Mouse (Mus musculus) midbrain, embryonic 13.5 days (tissue): ENCODE data around the gene Mog. TPM values are rescaled to one million over a fixed set of nuclear protein-coding genes. Genes with fewer than 3 reads are reported as not detected.

ENCODE experiments used
- ATAC-seq: fragments of 200-750 bp; cut with Nextera tagmentation; 2 replicates; pipeline ENCODE4 v1.8.0; 2017; ENCODE audit warnings: mild to moderate bottlenecking, moderate TSS enrichment, moderate library complexity
- H3K27ac ChIP-seq: fragments of 300-500 bp; sonication (generic); 2 replicates; pipeline ENCODE4 v1.5.1; 2015; ENCODE audit warnings: inconsistent platforms, mild to moderate bottlenecking, moderate library complexity
- H3K27me3 ChIP-seq: fragments of 300-500 bp; sonication (generic); 2 replicates; pipeline ENCODE4 v1.6.1; 2015; ENCODE audit warnings: mild to moderate bottlenecking, inconsistent platforms
- H3K36me3 ChIP-seq: fragments of 300-500 bp; sonication (generic); 2 replicates; pipeline ENCODE4 v1.6.1; 2015; ENCODE audit warnings: mild to moderate bottlenecking, inconsistent platforms
- H3K4me1 ChIP-seq: fragments of 300-500 bp; sonication (generic); replicated peaks from 2 replicates; pipeline ENCODE4 v1.6.1; 2015; ENCODE audit warnings: inconsistent platforms
- H3K4me2 ChIP-seq: fragments of 300-500 bp; sonication (generic); replicated peaks from 2 replicates; pipeline ENCODE4 v1.6.1; 2015; ENCODE audit warnings: moderate library complexity, mild to moderate bottlenecking, inconsistent platforms
- H3K4me3 ChIP-seq: fragments of 300-500 bp; sonication (generic); replicated peaks from 2 replicates; pipeline ENCODE4 v1.5.1; 2015; ENCODE audit warnings: mild to moderate bottlenecking, inconsistent platforms
- H3K9ac ChIP-seq: fragments of 300-500 bp; sonication (generic); replicated peaks from 2 replicates; pipeline ENCODE4 v1.6.1; 2015; ENCODE audit warnings: mild to moderate bottlenecking, inconsistent platforms
- H3K9me3 ChIP-seq: fragments of 300-500 bp; sonication (generic); 2 replicates; pipeline ENCODE4 v1.6.1; 2016; ENCODE audit warnings: mild to moderate bottlenecking, inconsistent platforms
- WGBS: fragments of 180-500 bp; shearing (Covaris S2); methylation state at CpG from one replicate; pipeline ENCODE4 v1.1.7; 2015; 5-methylcytosine and 5-hydroxymethylcytosine counted together
- polyA plus RNA-seq: library from polyadenylated mRNA; unstranded; fragments of >200 nt; fragmentation: Nextera tagmentation; extraction: Ambion mirVana; gene quantifications from 2 replicates; pipeline ENCODE4 v1.2.1, GENCODE M21; 2015

Gene Mog
- polyA plus RNA-seq, 1 experiment from 2014 or later = 1.6 TPM

GRCm38 (mm10) chr17:37051745-37052144 lies 28.5 kb upstream of the Mog start:
- H3K9me3 ChIP-seq = no peaks in the 10 kb centered on the region
- H3K4me1 ChIP-seq = peaks cover 63% of the 10 kb centered on the region
- peak overlapping the region; percentile 78 for H3K4me3 ChIP-seq
- peaks cover 6% of the 10 kb centered on the region for H3K27me3 ChIP-seq
- peaks cover 39% of the 10 kb centered on the region for H3K36me3 ChIP-seq
- no peak overlapping the region for H3K27ac ChIP-seq
- WGBS = 58% methylated on average over 4 of the region's 4 CpGs
- H3K4me2 ChIP-seq = peak overlapping the region; percentile 91
- ATAC-seq = no peak
- H3K9ac ChIP-seq = peak overlapping the region; percentile 96

GRCm38 (mm10) chr17:37050876-37051275 lies 27.7 kb upstream of the Mog start:
- H3K4me2 ChIP-seq = peak overlapping the region; percentile 91
- peak overlapping the region; percentile 86 for H3K27ac ChIP-seq
- H3K36me3 ChIP-seq = peaks cover 31% of the 10 kb centered on the region
- peak overlapping the region; percentile 96 for H3K9ac ChIP-seq
- H3K4me1 ChIP-seq = peaks cover 62% of the 10 kb centered on the region
- peak; percentile 41 for ATAC-seq
- peak overlapping the region; percentile 78 for H3K4me3 ChIP-seq
- under 1% methylated on average over 27 of the region's 27 CpGs for WGBS
- no peaks in the 10 kb centered on the region for H3K9me3 ChIP-seq
- peaks cover 6% of the 10 kb centered on the region for H3K27me3 ChIP-seq

- WGBS = under 1% methylated on average over 22 of the region's 22 CpGs
- peaks cover 62% of the 10 kb centered on the region for H3K4me1 ChIP-seq
- ATAC-seq = peak; percentile 68
These were observed 27.2 kb upstream of the Mog start for GRCm38 (mm10) chr17:37050399-37050798.

GRCm38 (mm10) chr17:37049570-37050310 lies 26.5 kb upstream of the Mog start:
- Histone ChIP-seq H3K9me3 (no peaks in the 10 kb centered on the region), H3K4me2 (peak overlapping the region; percentile 91), H3K27me3 (peaks cover 6% of the 10 kb centered on the region), H3K9ac (peak overlapping the region; percentile 96), H3K4me1 (peaks cover 66% of the 10 kb centered on the region), H3K4me3 (peak overlapping the region; percentile 78), H3K27ac (peak overlapping the region; percentile 86), H3K36me3 (peaks cover 19% of the 10 kb centered on the region)
- peak; percentile 12 for ATAC-seq
- under 1% methylated on average over 39 of the region's 39 CpGs for WGBS

More at GRCm38 (mm10) chr17:37050399-37050798, 27.2 kb upstream of the Mog start:
- Histone ChIP-seq H3K4me3 (peak overlapping the region; percentile 78), H3K9me3 (no peaks in the 10 kb centered on the region), H3K9ac (peak overlapping the region; percentile 96), H3K27me3 (peaks cover 6% of the 10 kb centered on the region), H3K4me2 (peak overlapping the region; percentile 91), H3K36me3 (peaks cover 26% of the 10 kb centered on the region), H3K27ac (peak overlapping the region; percentile 86)

- 69% methylated on average over 7 of the region's 7 CpGs for WGBS
These were observed 25.2 kb upstream of the Mog start for GRCm38 (mm10) chr17:37048383-37048782.

GRCm38 (mm10) chr17:37047981-37048380 lies 24.8 kb upstream of the Mog start:
- no peak for ATAC-seq
- WGBS = 30% methylated on average over 3 of the region's 3 CpGs
- H3K4me2 ChIP-seq = peak overlapping the region; percentile 91
- H3K9ac ChIP-seq = peak overlapping the region; percentile 64
- H3K27me3 ChIP-seq = peaks cover 6% of the 10 kb centered on the region
- no peak overlapping the region for H3K27ac ChIP-seq
- peak overlapping the region; percentile 90 for H3K4me3 ChIP-seq
- no peaks in the 10 kb centered on the region for H3K9me3 ChIP-seq
- H3K36me3 ChIP-seq = 0 out of 2 replicates have a peak, but pooled peaks cover 3% of the 10 kb centered on the region
- peaks cover 64% of the 10 kb centered on the region for H3K4me1 ChIP-seq

More at GRCm38 (mm10) chr17:37048383-37048782, 25.2 kb upstream of the Mog start:
- Histone ChIP-seq H3K9ac (peak overlapping the region; percentile 64), H3K4me2 (peak overlapping the region; percentile 91), H3K4me3 (peak overlapping the region; percentile 90), H3K9me3 (no peaks in the 10 kb centered on the region), H3K36me3 (peaks cover 6% of the 10 kb centered on the region; the same call in 1 of the 2 replicates), H3K27me3 (peaks cover 6% of the 10 kb centered on the region), H3K4me1 (peaks cover 67% of the 10 kb centered on the region), H3K27ac (no peak overlapping the region)
- ATAC-seq = no peak

GRCm38 (mm10) chr17:37047332-37047976 lies 24.3 kb upstream of the Mog start:
- no peak for ATAC-seq
- Histone ChIP-seq H3K36me3 (0 out of 2 replicates have a peak, but pooled peaks cover 3% of the 10 kb centered on the region), H3K4me3 (peak overlapping the region; percentile 90), H3K4me1 (peaks cover 59% of the 10 kb centered on the region), H3K9ac (peak overlapping the region; percentile 98), H3K9me3 (no peaks in the 10 kb centered on the region), H3K27me3 (peaks cover 6% of the 10 kb centered on the region), H3K27ac (peak overlapping the region; percentile 95), H3K4me2 (peak overlapping the region; percentile 91)
- WGBS = 16% methylated on average over 19 of the region's 19 CpGs

GRCm38 (mm10) chr17:37046312-37047112 lies 23.3 kb upstream of the Mog start:
- peak; percentile 65 for ATAC-seq
- H3K9ac ChIP-seq = peak overlapping the region; percentile 98
- H3K4me3 ChIP-seq = peak overlapping the region; percentile 90
- peak overlapping the region; percentile 91 for H3K4me2 ChIP-seq
- H3K4me1 ChIP-seq = peaks cover 49% of the 10 kb centered on the region
- H3K27ac ChIP-seq = peak overlapping the region; percentile 95
- H3K27me3 ChIP-seq = peaks cover 6% of the 10 kb centered on the region
- 1% methylated on average over 39 of the region's 58 CpGs for WGBS
- 0 out of 2 replicates have a peak, but pooled peaks cover 3% of the 10 kb centered on the region for H3K36me3 ChIP-seq
- H3K9me3 ChIP-seq = no peaks in the 10 kb centered on the region

- H3K36me3 ChIP-seq = 0 out of 2 replicates have a peak, but pooled peaks cover 3% of the 10 kb centered on the region
- H3K9ac ChIP-seq = peak within 1 kb of the TSS; percentile 98
- H3K27ac ChIP-seq = peak within 1 kb of the TSS; percentile 95
- H3K27me3 ChIP-seq = peaks cover 6% of the 10 kb centered on the region
- peak within 1 kb of the TSS; percentile 90 for H3K4me3 ChIP-seq
- H3K4me1 ChIP-seq = peaks cover 42% of the 10 kb centered on the region
- WGBS = under 1% methylated on average over 35 of the region's 55 CpGs
- H3K4me2 ChIP-seq = peak within 1 kb of the TSS; percentile 91
- H3K9me3 ChIP-seq = no peaks in the 10 kb centered on the region
- peak; percentile 82 for ATAC-seq
These were observed 22.6 kb upstream of the Mog start, which contains the start of gene Gabbr1 for GRCm38 (mm10) chr17:37045611-37046311. Gene Gabbr1 (plus strand): TSS chr17:37045966.

GRCm38 (mm10) chr17:37044651-37045244 lies 21.6 kb upstream of the Mog start:
- H3K36me3 ChIP-seq = 0 out of 2 replicates have a peak, but pooled peaks cover 3% of the 10 kb centered on the region
- H3K9me3 ChIP-seq = no peaks in the 10 kb centered on the region
- H3K27me3 ChIP-seq = peaks cover 6% of the 10 kb centered on the region
- peak overlapping the region; percentile 95 for H3K27ac ChIP-seq
- peak overlapping the region; percentile 90 for H3K4me3 ChIP-seq
- peak overlapping the region; percentile 98 for H3K9ac ChIP-seq
- WGBS = 84% methylated on average over 7 of the region's 7 CpGs
- ATAC-seq = no peak
- peaks cover 35% of the 10 kb centered on the region for H3K4me1 ChIP-seq
- H3K4me2 ChIP-seq = peak overlapping the region; percentile 91
